Mouse (Mus musculus) intestine, embryonic 15.5 days (tissue): ENCODE data around the gene Tmem30a. TPM values are rescaled to one million over a fixed set of nuclear protein-coding genes. Genes with fewer than 3 reads are reported as not detected.

Experiments
- ATAC-seq: fragments of 200-750 bp; cut with Nextera tagmentation; 2 replicates; pipeline ENCODE4 v1.8.0; 2017; ENCODE audit warnings: moderate TSS enrichment, moderate library complexity
- H3K27ac ChIP-seq: fragments of 300-500 bp; sonication (generic); 2 replicates; pipeline ENCODE4 v1.5.1; 2015; ENCODE audit warnings: mild to moderate bottlenecking, inconsistent platforms
- H3K27me3 ChIP-seq: fragments of 300-500 bp; sonication (generic); replicated peaks from 2 replicates; pipeline ENCODE4 v1.6.1; 2015; ENCODE audit warnings: inconsistent platforms
- H3K36me3 ChIP-seq: fragments of 300-500 bp; sonication (generic); 2 replicates; pipeline ENCODE4 v1.6.1; 2015; ENCODE audit warnings: inconsistent platforms
- H3K4me1 ChIP-seq: fragments of 300-500 bp; sonication (generic); replicated peaks from 2 replicates; pipeline ENCODE4 v1.6.1; 2015; ENCODE audit warnings: inconsistent platforms
- H3K4me2 ChIP-seq: fragments of 300-500 bp; sonication (generic); replicated peaks from 2 replicates; pipeline ENCODE4 v1.6.1; 2015; ENCODE audit warnings: mild to moderate bottlenecking, inconsistent platforms
- H3K4me3 ChIP-seq: fragments of 300-500 bp; sonication (generic); replicated peaks from 2 replicates; pipeline ENCODE4 v1.5.1; 2015; ENCODE audit warnings: inconsistent platforms
- H3K9ac ChIP-seq: fragments of 300-500 bp; sonication (generic); 2 replicates; pipeline ENCODE4 v1.6.1; 2015; ENCODE audit warnings: inconsistent platforms
- H3K9me3 ChIP-seq: fragments of 300-500 bp; sonication (generic); 2 replicates; pipeline ENCODE4 v1.6.1; 2016; ENCODE audit warnings: inconsistent platforms
- WGBS: fragments of 180-500 bp; shearing (Covaris S2); methylation state at CpG from one replicate; pipeline ENCODE4 v1.1.7; 2015; 5-methylcytosine and 5-hydroxymethylcytosine counted together
- polyA plus RNA-seq: library from polyadenylated mRNA; unstranded; fragments of >200 nt; fragmentation: Nextera tagmentation; extraction: Ambion mirVana; gene quantifications from 2 replicates; pipeline ENCODE4 v1.2.1, GENCODE M21; 2015

Tmem30a gene
- polyA plus RNA-seq, 1 experiment from 2014 or later: 72.6 TPM

- Histone ChIP-seq H3K4me3 (no peak overlapping the region), H3K9me3 (no peaks in the 10 kb centered on the region), H3K27me3 (peaks cover 9% of the 10 kb centered on the region), H3K36me3 (no peaks in the 10 kb centered on the region), H3K4me1 (peaks cover 10% of the 10 kb centered on the region; the same call in 1 of the 2 replicates), H3K27ac (no peak overlapping the region), H3K4me2 (no peak overlapping the region), H3K9ac (no peak overlapping the region)
- WGBS: 31% methylated on average over 5 of the region's 5 CpGs
- ATAC-seq: no peak
These were observed 70.2 kb downstream of the Tmem30a start for GRCm38 (mm10) chr9:79723090-79723489.

GRCm38 (mm10) chr9:79721056-79721455 is 72.3 kb downstream of the Tmem30a start:
- Histone ChIP-seq H3K27me3 (peaks cover 13% of the 10 kb centered on the region), H3K4me3 (no peak overlapping the region), H3K36me3 (no peaks in the 10 kb centered on the region), H3K4me1 (peaks cover 11% of the 10 kb centered on the region; the same call in 1 of the 2 replicates), H3K9me3 (no peaks in the 10 kb centered on the region), H3K4me2 (0 out of 2 replicates have a peak overlapping the region, but pooled peaks have one; percentile 17), H3K27ac (no peak overlapping the region), H3K9ac (no peak overlapping the region)
- ATAC-seq: no peak
- 8% methylated on average over 9 of the region's 9 CpGs for WGBS

GRCm38 (mm10) chr9:79720143-79720542 is 73.2 kb downstream of the Tmem30a start:
- no peak overlapping the region for H3K9ac ChIP-seq
- WGBS: 57% methylated on average over 9 of the region's 9 CpGs

GRCm38 (mm10) chr9:79719451-79719850 is 73.9 kb downstream of the Tmem30a start:
- no peak for ATAC-seq
- Histone ChIP-seq H3K9ac (peak overlapping the region; percentile 59; the same call in 1 of the 2 replicates), H3K36me3 (no peaks in the 10 kb centered on the region), H3K4me1 (peaks cover 16% of the 10 kb centered on the region; the same call in 1 of the 2 replicates), H3K27ac (peak overlapping the region; percentile 87), H3K27me3 (peaks cover 13% of the 10 kb centered on the region), H3K9me3 (no peaks in the 10 kb centered on the region), H3K4me3 (peak overlapping the region; percentile 57), H3K4me2 (peak overlapping the region; percentile 84)
- WGBS: 2% methylated on average over 28 of the region's 28 CpGs

More at GRCm38 (mm10) chr9:79720143-79720542, 73.2 kb downstream of the Tmem30a start:
- no peaks in the 10 kb centered on the region for H3K9me3 ChIP-seq
- H3K27ac ChIP-seq: no peak overlapping the region
- peak overlapping the region; percentile 84; the same call in 1 of the 2 replicates for H3K4me2 ChIP-seq
- no peak overlapping the region for H3K4me3 ChIP-seq
- H3K36me3 ChIP-seq: no peaks in the 10 kb centered on the region
- peaks cover 15% of the 10 kb centered on the region; the same call in 1 of the 2 replicates for H3K4me1 ChIP-seq
- H3K27me3 ChIP-seq: peaks cover 13% of the 10 kb centered on the region
- no peak for ATAC-seq

Other genes starting within 250 kb of the Tmem30a start
- 35.6 and 36.2 TPM in 2 replicates for gene Col12a1, start 74.7 kb downstream of the Tmem30a start, polyA plus RNA-seq
- gene Cox7a2, start 33.6 kb downstream of the Tmem30a start, polyA plus RNA-seq: 893 and 914 TPM in 2 replicates
- 6.0 and 6.3 TPM in 2 replicates for gene Filip1, start 219.3 kb upstream of the Tmem30a start, polyA plus RNA-seq